Mouse (Mus musculus) bone marrow macrophage, adult 2 months (primary cell): ENCODE measurements at regions not wholly inside any gene's neighbourhood (a gene's known extent, or its start where the extent isn't known, plus 50 kb on each side); places are given as distances from the start of the nearest gene placed in this dataset.

ENCODE experiments used
- CTCF ChIP-seq: IDR thresholded peaks from 2 replicates; pipeline ENCODE4 v1.5.1; 2012; ENCODE audit warnings: low read depth, mild to moderate bottlenecking, low read length, moderate library complexity
- POLR2A ChIP-seq: IDR thresholded peaks from 2 replicates; pipeline ENCODE4 v1.6.1; 2012; ENCODE audit warnings: mild to moderate bottlenecking, low read depth, low read length, borderline replicate concordance

DNA sequence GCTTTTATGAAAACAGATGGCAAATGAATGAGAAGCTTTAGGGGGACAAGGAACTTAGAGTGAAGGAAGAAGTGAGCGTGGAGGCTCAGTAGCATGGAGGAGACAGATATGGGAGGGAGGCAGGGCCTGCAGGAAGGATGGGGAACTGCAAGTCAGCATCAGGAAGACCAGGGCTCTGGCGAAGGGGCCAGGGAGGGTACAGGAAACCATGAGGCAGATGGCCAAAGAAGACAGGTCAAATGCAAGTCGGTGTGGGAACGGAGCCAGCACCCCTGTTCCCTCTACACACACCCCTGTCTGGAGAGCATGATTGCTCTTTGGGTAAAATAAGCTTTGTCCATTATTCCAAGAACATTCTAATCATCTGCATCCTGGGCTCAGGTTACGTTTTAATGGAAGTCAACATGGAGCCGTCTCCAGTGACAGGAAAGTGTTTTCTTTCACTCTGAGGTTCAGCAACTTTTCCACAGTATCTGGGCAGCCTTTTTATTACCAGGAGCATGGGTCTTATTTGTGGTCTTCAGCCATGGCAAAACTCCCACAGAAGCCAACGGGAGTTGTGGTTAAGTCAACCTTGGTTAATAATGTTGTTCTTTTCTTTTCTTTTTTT is 370.2 kb upstream of the Gm5148 start:
- no peak for TF ChIP-seq POLR2A
- no peak for TF ChIP-seq CTCF
